ENCODE assay signal across 15 mouse cellular contexts in the genomic region with DNA sequence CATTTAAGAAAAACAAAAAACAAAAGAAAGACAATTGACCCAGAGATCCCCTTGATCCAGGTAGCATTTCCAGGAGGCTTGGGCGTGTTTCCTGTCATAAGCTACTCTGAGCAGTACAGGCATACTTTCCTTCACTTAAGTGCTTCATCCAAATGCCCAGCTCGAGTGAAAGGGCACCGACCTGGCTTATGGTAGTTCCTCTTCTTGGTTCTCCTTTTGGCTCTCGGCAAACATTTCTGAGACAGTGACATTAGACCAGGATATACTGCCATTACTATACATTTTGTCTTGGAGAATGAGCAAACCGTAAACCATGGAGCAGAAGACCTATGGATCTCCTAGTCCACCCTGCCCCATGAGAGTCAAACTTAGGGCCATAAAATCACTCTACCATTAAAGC. TPM values are rescaled to one million over a fixed set of nuclear protein-coding genes. Genes with fewer than 3 reads are reported as not detected.
DNase-seq lines count a peak whose midpoint lies in the region; ATAC-seq lines count a peak whose summit lies in the region.
"Had no signal": no experiment of that assay in that cellular context is flagged by ENCODE, and none has a peak within 500 bp of the region (broad histone marks: within the 10 kb centered on the region; RNA-seq: fewer than 3 reads in every experiment).

No protein-coding gene starts in this region.

- no peak for DNase-seq in heart, postnatal 25 days (ENCODE audit: low spot score)
- peak; percentile 72 for DNase-seq in A20 (ENCODE audit: low read depth, low spot score)
- DNase-seq in gastrocnemius, postnatal 36 days = no peak
- no peak for DNase-seq in kidney, adult 18-20 months
- no peak for DNase-seq in layer of hippocampus, adult 8-10 months (ENCODE audit: low spot score in 2 of 2)
- DNase-seq: adrenal gland, postnatal 36 days; cerebellum, adult 18-20 months; gastrocnemius, postnatal 14 days; retina, postnatal 1 day; thymus, postnatal 25 days had no signal

- peak overlapping the region; percentile 81 for H3K4me3 ChIP-seq in heart, embryonic 13.5 days
- H3K4me3 ChIP-seq in megakaryocyte, embryonic 14.5 days (replicated peaks) = peak overlapping the region; percentile 99
- H3K4me3 ChIP-seq: embryonic facial prominence, embryonic 15.5 days had no signal

- no peak overlapping the region for H3K27ac ChIP-seq in heart, embryonic 13.5 days (replicated peaks)
- H3K27ac ChIP-seq: embryonic facial prominence, embryonic 15.5 days had no signal

- peaks cover 45% of the 10 kb centered on the region for H3K4me1 ChIP-seq in heart, embryonic 13.5 days
- H3K4me1 ChIP-seq in megakaryocyte, embryonic 14.5 days = peaks cover 79% of the 10 kb centered on the region

- H3K27me3 ChIP-seq in heart, embryonic 13.5 days (replicated peaks) = peaks cover 22% of the 10 kb centered on the region
- H3K27me3 ChIP-seq in megakaryocyte, embryonic 14.5 days (replicated peaks) = no peaks in the 10 kb centered on the region
- H3K27me3 ChIP-seq: embryonic facial prominence, embryonic 15.5 days had no signal

- no peaks in the 10 kb centered on the region for H3K36me3 ChIP-seq in heart, embryonic 13.5 days
- H3K36me3 ChIP-seq in megakaryocyte, embryonic 14.5 days (replicated peaks; ENCODE audit: low read length) = peaks cover 27% of the 10 kb centered on the region
- H3K36me3 ChIP-seq: embryonic facial prominence, embryonic 15.5 days had no signal

- H3K9ac ChIP-seq in heart, embryonic 13.5 days = no peak overlapping the region; the same call in 1 of the 2 replicates
- H3K9ac ChIP-seq: embryonic facial prominence, embryonic 15.5 days had no signal

- ATAC-seq in heart, embryonic 13.5 days (ENCODE audit: extremely low read depth, insufficient number of reproducible peaks, low FRiP score, low TSS enrichment) = no peak
- ATAC-seq in granulocyte monocyte progenitor cell, adult 5-6 weeks (replicated peaks; ENCODE audit: poor library complexity, severe bottlenecking) = peak; percentile 21
- ATAC-seq: CD4-positive, CD25-positive, alpha-beta regulatory T cell, adult 4 months had no signal

- no peaks in the 10 kb centered on the region for H3K9me3 ChIP-seq in heart, embryonic 13.5 days
- no peaks in the 10 kb centered on the region for H3K9me3 ChIP-seq in megakaryocyte, embryonic 14.5 days
- H3K9me3 ChIP-seq: embryonic facial prominence, embryonic 15.5 days had no signal

- peak overlapping the region; percentile 99 for H3K4me2 ChIP-seq in heart, embryonic 13.5 days
- H3K4me2 ChIP-seq: embryonic facial prominence, embryonic 15.5 days had no signal

- WGBS in heart, embryonic 13.5 days = 84% methylated on average over 5 of the region's 5 CpGs

- intact Hi-C loops in heart, postnatal 25 days (cut with DNase I) = loop anchor here (5.0 kb wide), 4 partner anchors 73 to 213 kb away; partner anchors contain the start of genes Rab1a and Sertad2
- intact Hi-C loops in gastrocnemius, postnatal 36 days (cut with DNase I) = loop anchor here (5.0 kb wide), 2 partner anchors 67 to 73 kb away; no protein-coding TSS in a partner anchor

RNA-seq across cellular contexts. Expression of gene Slc1a4, which starts 2.8 kb away (rescaled TPM):
- polyA plus RNA-seq in heart, embryonic 13.5 days (2015; fragmentation: Nextera tagmentation; extraction: Ambion mirVana) = 7.8 and 8.1 TPM in 2 replicates
- total RNA-seq in heart, postnatal 25 days (2021) = 1 to 10 TPM; 1.7 TPM
- total RNA-seq in granulocyte monocyte progenitor cell, adult 5-6 weeks (2014; fragmentation: Nextera tagmentation) = 0.73 and 1.2 TPM in 2 replicates
- total RNA-seq in granulocyte monocyte progenitor cell, adult 5-6 weeks (2017) = 0.36 and 0.47 TPM in 2 replicates
- polyA plus RNA-seq in megakaryocyte, embryonic 14.5 days (2012; ENCODE audit: insufficient read depth, low replicate concordance) = 8.6 and 10.8 TPM in 2 replicates
- total RNA-seq in gastrocnemius, postnatal 36 days (2021) = under 1 TPM; 0.71 to 0.81 TPM
- 10 to 100 TPM; 40.0 to 54.8 (median 43.8) TPM for total RNA-seq in layer of hippocampus, adult 8-10 months (2022)

Comparison
In these comparisons a context has a peak if more than half of its experiments do, and no peak if none do; other contexts are left out.
1. RNA of gene Slc1a4, which starts 2.8 kb away (total RNA-seq): 40.0 to 54.8 TPM in layer of hippocampus, adult 8-10 months; 1.7 TPM in heart, postnatal 25 days, 0.36 to 1.2 TPM in granulocyte monocyte progenitor cell, adult 5-6 weeks and 0.71 to 0.81 TPM in gastrocnemius, postnatal 36 days; every median in the first group is over 10 times any median in the second.